Mouse (Mus musculus) bone marrow, adult 2 months (tissue): ENCODE results near the gene Phf11a.
"Not testable (repeated sequence)": the region's sequence is repeated elsewhere in the genome, so short reads cannot be mapped to it uniquely, and the experiment has no call there.

Experiments
- CTCF ChIP-seq: fragments of 200-500 bp; IDR thresholded peaks from 2 replicates; pipeline ENCODE4 v1.5.1; 2011; ENCODE audit warnings: low read length, control low read depth; ENCODE audit not compliant: control insufficient read depth, insufficient read depth
- POLR2A ChIP-seq: fragments of 200-500 bp; IDR thresholded peaks from 2 replicates; pipeline ENCODE4 v1.6.1; 2011; ENCODE audit warnings: low read depth, mild to moderate bottlenecking, control low read depth, low read length, borderline replicate concordance; ENCODE audit not compliant: control insufficient read depth

GRCm38 (mm10) chr14:59336056-59336455 lies 38.7 kb upstream of the Phf11a start:
- not testable (repeated sequence) for TF ChIP-seq CTCF, POLR2A
